Mouse (Mus musculus) thymus, postnatal 0 days (tissue): ENCODE data around the gene Hvcn1. TPM values are rescaled to one million over a fixed set of nuclear protein-coding genes. Genes with fewer than 3 reads are reported as not detected.

Source experiments
- DNase-seq: peaks from one replicate; pipeline ENCODE4 v3.0.0-alpha.2; 2015; ENCODE audit warnings: low spot score
- polyA plus RNA-seq: library from polyadenylated mRNA; unstranded; fragments of >200 nt; fragmentation: Nextera tagmentation; extraction: Ambion mirVana; gene quantifications from 2 replicates; pipeline ENCODE4 v1.2.1, GENCODE M21; 2015

The Hvcn1 gene
- polyA plus RNA-seq, 1 experiment from 2014 or later = 22.3 TPM

DNA sequence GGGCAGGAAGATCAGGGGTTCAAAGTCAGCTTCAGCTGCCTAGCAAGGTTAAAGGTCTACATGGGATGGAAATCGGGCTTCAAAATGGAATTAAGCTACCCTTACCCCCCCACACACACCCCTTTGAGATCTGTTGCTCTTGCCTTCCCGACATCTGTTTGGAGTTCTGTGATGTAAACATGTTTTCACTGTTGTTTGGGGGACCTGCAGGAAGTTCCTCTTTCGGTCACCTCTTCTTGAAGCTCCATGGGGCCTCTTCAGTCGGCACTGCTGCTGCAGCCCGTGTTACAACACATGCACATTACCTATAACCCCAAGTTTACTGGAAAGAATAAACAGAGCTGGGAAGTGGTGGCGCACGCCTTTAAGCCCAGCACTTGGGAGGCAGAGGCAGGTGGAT is 60.5 kb downstream of the Hvcn1 start:
- DNase-seq = no peak

DNA sequence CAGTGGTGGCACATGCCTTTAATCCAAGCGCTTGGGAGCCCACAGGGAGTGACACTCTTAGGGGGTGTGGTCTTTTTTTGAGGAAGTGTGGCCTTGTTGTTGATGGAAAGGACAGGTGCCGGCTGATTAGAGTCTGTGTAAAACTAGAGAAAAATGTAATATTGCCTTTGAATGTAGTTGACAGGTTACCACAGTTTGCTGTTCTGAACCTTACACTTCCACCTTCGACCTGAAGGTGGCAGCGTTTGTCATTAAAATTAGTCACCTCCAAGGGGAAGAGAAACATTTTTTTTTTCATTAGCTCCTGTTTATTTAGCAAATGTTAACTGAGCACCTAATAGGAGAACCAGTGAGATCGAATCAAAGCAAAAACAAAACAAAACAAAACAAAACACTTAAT is 61.3 kb downstream of the Hvcn1 start:
- peak; percentile 66 for DNase-seq

DNA sequence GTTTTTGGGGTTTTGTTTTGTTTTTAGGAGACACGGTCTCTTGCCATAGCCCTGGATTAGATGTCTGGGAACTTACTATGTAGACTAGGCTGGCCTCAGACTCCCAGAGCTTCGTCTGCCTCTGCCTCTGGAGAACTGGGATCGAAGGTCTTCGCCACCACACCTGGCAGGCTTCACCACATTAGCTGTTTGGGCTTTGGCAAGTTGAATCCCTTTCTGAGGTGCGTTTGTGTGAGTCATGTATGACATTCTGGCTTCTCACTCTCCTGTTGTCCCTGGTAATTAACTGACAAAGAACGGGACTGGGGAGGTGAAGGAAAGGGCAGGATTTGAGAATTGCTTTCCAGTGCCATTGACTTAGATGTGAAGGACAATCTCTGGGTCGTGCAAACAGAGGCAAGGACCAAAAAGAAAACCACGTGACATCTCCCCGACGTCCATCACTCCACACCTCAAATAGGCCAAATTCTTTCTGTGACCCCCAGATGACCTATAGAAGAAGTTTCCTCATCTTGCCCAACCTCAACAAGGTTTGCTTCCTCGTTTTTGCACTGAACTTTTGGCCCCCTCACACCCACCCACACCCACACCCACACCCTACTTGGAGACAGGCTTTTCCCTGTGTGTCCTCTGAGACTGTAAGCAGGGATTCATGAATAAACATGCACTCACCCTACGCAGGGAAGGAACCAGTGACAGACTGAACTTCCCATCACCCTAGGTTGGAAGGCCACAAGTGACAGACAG is 62.4 kb downstream of the Hvcn1 start:
- DNase-seq = no peak

DNA sequence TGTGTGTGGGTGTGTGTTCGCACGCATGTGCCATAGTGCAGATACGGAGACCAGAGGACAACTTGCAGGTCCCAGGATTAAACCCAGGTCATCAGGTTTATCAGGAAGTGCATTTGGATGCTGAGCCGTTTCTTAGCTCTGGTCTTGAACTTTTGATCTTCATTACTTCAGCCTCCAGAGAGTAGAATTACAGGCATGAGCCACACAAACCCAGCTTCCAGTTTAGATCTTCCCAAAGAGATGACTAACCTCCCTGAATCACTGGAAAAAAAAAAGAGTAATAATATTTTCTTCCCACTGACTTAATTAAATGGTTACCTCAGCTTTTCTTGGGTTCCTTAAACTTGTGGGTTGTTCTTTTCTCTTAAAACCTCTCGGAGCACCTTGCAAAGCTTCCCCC is 66.2 kb downstream of the Hvcn1 start:
- DNase-seq = no peak

DNA sequence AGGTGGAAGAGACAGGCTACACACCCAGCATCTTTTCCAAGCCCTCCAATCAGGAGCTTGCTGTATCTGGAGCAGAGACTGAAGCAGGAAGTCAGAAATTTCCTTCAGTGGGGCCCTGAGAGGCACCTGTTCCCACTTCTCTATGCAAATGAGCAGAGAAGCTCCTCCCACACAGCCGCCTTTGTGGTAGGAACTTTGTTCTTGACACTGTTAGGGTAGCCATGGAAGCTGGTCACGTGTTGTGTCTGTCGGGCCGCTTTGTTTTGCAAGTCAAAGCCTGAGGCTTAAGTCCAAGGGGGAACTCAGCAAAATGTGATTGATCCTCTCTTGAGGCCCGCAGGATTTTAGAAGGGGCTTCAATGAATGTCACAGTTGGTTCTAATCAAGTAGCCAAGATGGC is 68.2 kb downstream of the Hvcn1 start:
- peak; percentile 91 for DNase-seq

DNA sequence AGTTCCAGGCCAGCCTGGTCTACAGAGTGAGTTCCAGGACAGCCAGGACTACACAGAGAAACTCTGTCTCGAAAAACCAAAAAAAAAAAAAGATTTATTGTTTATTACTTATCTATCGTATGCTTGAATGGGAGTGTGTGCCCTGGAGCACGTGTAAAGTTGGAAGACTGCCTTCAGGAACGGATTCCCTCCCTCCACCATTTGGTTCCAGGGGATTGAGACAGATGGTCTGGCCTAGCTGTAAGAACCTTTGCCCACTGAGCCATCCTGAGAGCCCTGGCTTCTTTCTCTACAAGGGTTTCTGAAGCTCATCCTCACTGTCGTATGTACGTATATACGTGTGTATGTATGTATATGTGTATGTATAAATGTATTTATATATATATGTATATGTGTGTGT is 72.3 kb downstream of the Hvcn1 start:
- DNase-seq = no peak

DNA sequence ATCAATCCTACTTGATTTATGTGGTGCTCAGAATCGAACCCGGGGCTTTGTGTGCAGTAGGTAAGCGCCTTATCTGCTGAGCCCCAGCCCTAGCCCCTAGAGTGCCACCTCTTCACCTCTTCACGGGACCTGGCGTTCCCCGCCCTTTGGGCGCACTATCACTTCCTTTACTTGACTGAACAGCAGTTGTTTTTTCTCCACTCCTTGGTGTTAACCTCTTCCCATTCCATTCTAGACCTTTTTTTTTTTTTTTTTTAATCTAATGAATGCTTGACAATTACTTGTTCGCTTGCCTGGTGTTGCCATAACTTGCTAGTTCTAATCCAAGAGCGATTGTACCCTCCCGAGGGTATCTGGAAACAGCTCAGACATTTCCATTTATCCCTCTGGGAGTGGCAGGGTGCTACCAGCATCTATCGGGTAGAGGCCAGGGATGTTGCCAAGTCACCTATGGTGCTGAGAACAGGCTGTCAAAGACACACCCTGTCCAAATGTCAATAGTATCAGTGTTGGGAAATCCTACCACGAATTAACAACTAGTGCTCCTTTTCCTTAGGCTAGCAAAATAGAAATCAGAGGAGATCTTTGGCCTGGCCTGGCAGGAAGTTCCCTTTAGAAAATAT is 73.3 kb downstream of the Hvcn1 start:
- no peak for DNase-seq

DNA sequence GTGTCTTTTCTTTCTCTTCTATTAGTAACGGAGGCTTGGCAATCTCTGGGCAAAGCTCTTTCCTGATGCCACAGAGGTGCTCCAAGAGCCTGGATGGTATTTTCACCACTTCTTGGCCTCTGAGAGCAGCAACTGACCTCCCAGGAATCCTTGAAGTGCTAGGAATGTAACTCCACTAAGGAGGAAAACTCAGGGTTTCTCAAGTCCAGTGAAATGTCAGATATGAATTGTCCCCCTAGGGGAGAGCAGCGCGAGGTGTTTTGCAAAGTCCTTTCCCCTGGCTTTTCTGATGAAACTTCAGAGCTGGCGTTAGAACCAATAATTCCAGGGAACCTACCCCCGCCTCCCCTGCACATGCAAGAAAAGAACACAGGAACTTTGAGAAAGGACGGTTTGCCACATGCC is 73.8 kb downstream of the Hvcn1 start:
- no peak for DNase-seq

DNA sequence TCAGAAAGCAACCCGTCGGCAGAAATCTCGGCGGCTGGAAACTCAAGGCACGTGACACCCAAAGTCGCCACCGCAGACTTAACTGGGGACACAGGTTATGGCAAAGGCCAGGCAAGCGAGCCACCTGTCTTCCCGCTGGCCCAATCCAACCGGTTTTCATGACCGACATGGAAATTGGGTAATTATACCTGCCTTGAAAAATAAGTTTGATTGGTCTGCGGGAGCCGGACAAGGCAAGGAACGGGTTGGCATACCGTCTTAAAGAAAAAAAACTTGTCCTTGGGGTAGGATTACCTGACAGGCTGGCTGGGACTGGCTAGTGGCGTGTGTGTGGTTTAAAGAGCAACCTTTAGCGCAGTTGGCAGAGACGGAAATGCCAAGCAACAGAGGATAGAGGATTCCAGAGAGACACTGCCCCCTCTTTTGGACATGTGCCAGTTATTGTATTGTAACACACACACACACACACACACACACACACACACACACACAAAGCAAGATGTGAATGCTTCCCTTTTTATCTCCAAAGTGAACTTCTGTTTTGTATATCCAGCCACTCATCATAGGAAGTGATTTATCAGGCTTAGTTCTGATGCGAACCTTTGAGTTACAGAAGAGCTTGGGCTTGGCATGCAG is 74.3 kb downstream of the Hvcn1 start:
- DNase-seq = no peak

DNA sequence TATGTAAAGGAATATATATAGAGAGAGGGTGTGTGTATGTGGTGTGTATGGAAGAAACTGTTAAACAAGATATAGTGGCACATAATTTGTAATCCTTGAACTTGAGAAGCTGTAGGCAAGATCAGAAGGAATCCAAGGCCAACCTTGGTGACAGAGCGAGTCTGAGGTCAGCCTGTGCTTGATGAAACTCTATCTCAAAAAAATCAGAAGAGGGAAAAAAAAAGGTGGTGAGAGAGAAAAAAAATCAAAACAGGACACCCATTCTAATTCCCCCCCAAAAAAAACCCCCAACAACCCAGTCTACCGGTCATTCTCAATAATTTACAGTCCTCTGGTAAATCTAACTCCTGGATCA is 77.2 kb downstream of the Hvcn1 start:
- no peak for DNase-seq

DNA sequence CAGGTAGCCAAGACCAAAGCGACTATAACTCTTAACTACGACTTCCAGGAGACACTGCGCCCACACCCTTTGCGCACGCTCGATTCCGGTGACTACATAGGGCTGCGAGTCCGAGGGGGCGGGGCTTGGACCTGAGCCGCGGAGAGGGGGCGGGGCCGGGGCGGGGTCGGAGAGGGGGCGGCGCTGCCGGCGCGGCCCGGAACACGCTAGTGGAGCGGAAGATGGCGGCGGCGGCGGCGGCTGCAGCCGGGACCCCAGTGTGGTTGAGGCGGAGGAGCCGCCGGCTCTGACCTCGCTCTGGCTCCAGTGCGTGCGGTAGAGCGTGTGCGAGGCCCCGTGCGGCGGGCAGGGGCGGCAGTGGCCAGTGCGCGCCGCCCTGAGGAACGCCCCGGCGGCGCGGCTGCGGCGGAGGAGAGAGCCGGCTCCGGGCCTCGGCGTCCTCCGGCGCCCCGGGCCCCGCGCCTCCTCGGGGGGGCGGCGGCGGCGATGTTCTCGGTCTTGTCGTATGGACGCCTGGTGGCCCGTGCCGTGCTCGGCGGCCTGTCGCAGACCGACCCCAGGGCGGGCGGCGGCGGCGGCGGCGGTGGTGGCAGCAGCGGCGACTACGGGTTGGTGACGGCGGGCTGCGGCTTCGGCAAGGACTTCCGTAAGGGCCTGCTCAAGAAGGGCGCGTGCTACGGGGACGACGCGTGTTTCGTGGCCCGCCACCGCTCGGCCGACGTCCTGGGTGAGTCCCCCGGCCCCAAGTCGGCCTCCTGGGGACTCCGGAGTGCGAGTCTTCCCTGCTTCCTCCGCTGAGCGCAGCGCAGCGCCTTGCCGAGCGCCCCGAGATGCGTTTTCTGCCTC is 77.8 kb downstream of the Hvcn1 start, which contains the start of gene Pptc7:
TSS of gene Pptc7 (plus strand) at position 183 of the 846 bp plus-strand sequence.
- DNase-seq = peak; percentile 94

DNA sequence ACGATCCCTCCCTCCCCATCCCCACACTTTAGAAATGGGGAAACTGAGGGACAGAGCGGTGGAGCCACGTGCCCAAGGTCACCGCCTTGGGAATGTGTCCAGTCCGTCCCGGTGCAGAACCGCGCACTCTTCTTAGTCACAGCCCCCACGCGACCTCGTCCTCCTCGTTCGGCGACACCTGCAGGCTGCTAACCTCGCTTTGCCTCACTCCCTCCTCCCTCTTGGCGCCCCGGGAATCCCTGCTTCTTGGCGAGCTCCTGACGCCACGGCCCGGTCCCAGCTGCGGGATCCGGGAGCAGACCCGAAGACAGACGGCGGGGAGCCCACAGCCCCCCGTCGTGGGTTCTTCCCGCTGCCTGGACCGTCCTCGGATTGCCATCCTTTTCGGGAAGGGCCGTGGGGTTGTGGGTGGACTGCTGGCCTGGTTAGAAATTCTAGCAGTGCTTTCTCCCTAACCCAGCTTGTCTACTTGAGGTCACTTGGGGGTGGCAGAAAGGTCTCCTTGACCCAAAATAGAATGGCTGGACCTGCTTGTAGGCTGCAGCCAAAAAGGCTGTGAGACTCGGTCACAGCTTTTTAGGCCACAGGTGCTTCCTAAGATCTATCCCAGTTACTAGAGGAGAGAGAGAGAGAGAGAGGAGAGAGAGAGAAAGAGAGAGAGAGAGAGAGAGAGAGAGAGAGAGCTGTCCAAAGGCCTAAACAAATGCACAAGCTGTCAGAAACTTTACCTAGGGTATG is 78.6 kb downstream of the Hvcn1 start:
- DNase-seq = peak; percentile 52

DNA sequence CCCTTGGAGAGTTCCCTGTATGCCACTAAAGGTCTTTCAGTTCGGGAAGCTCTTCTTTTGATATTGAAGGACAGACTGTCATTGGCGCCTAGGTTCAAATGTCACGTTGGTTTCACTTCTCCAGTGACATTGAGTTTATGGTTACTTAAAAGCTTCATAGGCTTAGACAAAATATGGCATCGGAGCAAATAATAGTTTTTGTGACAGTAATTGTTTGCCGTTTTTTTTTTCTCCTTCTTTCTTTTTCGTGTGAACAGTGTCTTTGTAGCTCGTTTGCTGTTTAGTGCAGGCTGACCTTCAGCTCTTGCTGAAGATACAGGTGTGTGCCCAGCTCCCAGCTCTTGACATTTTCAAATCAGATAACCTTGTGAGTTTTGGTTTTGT is 79.2 kb downstream of the Hvcn1 start:
- peak; percentile 44 for DNase-seq

DNA sequence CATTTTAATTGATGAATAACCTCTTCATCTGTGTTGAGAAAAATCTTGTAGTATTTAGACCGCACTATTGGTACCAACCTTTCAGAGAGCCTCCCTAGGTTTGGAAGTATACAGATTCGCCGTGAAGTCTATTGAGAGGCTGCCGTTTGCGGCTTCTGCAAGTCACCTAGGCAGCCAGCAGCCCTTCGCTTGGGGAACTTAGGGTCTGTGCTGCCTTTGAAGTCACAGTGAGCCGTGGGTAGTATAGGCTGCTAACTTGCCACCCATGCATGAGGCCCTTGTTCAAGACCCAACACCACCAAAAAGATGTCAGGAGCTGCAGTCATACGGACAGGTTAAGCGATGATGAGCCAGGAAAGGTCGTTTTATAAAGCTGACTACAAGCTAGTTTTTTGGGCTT is 79.6 kb downstream of the Hvcn1 start:
- DNase-seq = peak; percentile 48

DNA sequence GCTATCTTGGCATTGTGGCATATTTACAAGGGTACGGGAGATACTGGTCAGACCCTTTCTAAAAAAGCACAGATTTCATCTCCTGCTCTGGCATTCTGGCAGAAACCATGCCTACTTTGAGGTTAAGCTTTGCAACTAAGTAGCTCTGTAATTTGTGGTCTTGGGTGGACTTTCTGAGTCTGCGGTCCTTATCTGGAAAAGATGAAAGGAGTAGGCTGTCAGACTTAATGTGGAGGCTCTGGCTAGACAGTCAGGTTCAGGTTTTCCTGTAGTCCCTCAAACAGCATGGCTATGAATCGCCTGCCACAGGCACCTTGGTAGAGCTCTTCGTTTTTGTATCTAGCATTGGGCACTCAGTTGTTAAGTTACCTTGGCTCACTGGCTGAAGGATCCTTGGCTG is 80.4 kb downstream of the Hvcn1 start:
- no peak for DNase-seq

DNA sequence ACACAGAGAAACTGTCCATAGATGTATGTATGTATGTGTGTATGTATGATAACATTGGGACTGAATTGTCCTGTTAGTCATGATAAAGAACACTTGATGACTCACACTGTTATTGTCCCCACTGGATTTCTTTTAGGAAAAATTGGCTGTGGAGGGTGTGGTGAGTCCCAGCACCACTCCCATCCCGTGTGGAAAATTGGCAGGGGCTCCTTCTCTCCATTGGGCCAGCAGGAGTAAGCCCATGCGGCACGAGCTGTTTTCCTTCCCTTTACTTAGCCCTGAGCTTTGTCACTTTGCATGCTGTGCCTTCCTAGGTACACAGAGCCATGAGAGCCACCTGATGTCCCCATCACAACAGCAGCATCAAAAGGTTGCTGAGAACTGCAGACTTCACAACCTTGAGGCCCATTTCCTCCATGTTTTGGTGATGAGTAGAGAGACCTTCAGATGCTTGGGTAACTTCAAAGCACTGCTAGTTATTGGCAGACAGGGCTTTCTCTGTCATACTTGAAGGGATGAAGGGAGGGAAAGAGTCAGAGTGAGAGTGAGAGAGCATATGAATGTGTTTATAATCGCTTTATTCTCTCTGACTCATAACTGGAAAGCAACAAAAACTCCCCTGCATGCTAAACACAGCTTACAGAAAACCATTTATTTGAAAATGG is 81.7 kb downstream of the Hvcn1 start:
- DNase-seq = peak; percentile 65

DNA sequence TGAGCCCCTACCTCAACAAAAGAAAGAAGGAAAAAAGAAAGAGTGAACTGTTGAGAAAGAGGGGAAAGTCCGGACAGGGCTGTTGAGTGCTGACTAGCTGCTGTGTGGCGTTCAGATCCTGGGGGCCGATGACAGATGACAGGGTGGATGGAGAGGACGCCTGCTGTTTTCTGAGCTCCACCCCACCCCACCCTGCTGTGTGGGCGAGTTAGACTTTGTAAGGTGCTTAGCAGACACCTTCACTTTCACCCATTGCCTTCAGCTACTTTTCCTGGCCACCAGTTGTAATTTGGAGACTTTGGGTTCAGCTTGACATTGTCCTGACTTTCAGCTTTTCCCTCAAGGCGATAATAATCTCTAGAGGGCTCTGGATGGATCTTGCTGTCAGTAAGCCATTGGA is 84.5 kb downstream of the Hvcn1 start:
- no peak for DNase-seq
